18 mouse cellular contexts compared by ENCODE assay signal in the genomic region with DNA sequence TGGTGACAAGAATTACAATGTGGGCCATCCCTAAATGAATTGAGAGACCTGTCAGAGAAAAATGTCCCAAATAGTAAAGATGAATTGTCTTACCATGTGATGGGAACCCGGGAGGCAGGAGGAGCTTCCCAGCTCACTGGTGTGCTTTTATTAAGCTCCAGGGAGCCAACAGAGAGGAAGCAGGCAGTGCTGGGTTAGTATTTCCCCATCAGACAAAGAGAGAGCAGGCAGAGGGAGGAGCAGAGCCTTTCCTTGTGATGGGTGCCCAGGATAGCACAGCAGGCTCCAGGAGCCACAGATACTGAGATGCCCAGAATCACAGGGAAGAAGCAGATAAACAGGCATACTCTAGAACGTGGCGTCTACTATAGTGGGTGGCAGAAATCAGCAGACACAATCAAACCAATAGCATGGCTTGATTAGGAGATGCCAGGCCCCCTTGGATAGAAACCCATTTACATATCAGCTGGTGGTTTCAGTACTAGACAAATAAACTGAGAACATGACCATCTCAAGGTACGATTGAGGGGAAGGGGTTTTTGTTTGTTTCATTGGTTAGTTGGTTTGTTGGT.
DNase-seq lines count a peak whose midpoint lies in the region; ATAC-seq and TF ChIP-seq lines count a peak whose summit lies in the region.
"Had no signal": no experiment of that assay in that cellular context is flagged by ENCODE, and none has a peak within 500 bp of the region (broad histone marks: within the 10 kb centered on the region; RNA-seq: fewer than 3 reads in every experiment).

No protein-coding gene starts in this region.

- peak overlapping the region; percentile 59 for H3K27ac ChIP-seq in gastrocnemius, adult 2 months
- peak overlapping the region; percentile 25 for H3K27ac ChIP-seq in liver, postnatal 0 days (ENCODE audit: low read depth)
- H3K27ac ChIP-seq: forebrain, embryonic 13.5 days; hindbrain, embryonic 10.5 days; intestine, embryonic 15.5 days; limb, embryonic 10.5 days; stomach, embryonic 15.5 days had no signal

- no peak for DNase-seq in gastrocnemius, adult 2 months
- no peak for DNase-seq in gastrocnemius, postnatal 4 days (ENCODE audit: low spot score in 2 of 2)
- DNase-seq in lung, adult 2 months: no peak
- no peak for DNase-seq in lung, postnatal 14 days
- peak; percentile 24 for DNase-seq in T-cell, adult 2 months (ENCODE audit: low spot score)
- DNase-seq in liver, postnatal 0 days: no peak
- no peak for DNase-seq in left cerebral cortex, postnatal 36 days (ENCODE audit: low spot score in 2 of 2)
- DNase-seq in left cerebral cortex, postnatal 10 days (ENCODE audit: extremely low spot score in 1 of 2, low spot score in 2 of 2): no peak
- DNase-seq: adrenal gland, postnatal 25 days; gastrocnemius, postnatal 10 days had no signal

- H3K4me2 ChIP-seq in liver, postnatal 0 days (ENCODE audit: low read depth, low read length): peak overlapping the region; percentile 7; the same call in 1 of the 2 replicates
- H3K4me2 ChIP-seq: forebrain, embryonic 13.5 days; heart, embryonic 11.5 days; intestine, embryonic 15.5 days; midbrain, embryonic 11.5 days; stomach, embryonic 15.5 days had no signal

- H3K9ac ChIP-seq in liver, postnatal 0 days (replicated peaks): no peak overlapping the region
- H3K9ac ChIP-seq: forebrain, embryonic 13.5 days; intestine, embryonic 15.5 days; stomach, embryonic 15.5 days had no signal

- TF ChIP-seq POLR2A in lung, adult 2 months (IDR thresholded peaks at IDR 0.05; ENCODE audit: borderline replicate concordance, extremely low read depth, low read depth, low read length): no peak

- no peaks in the 10 kb centered on the region for H3K9me3 ChIP-seq in liver, postnatal 0 days (ENCODE audit: low read length)
- H3K9me3 ChIP-seq: forebrain, embryonic 13.5 days; hindbrain, embryonic 10.5 days; intestine, embryonic 15.5 days; limb, embryonic 10.5 days; stomach, embryonic 15.5 days had no signal

- ATAC-seq in liver, postnatal 0 days: no peak
- ATAC-seq: forebrain, embryonic 13.5 days; intestine, embryonic 15.5 days had no signal

- peaks cover 2% of the 10 kb centered on the region; the same call in 1 of the 2 replicates for H3K4me1 ChIP-seq in lung, adult 2 months (ENCODE audit: control insufficient read depth, insufficient read depth, low read length)
- peaks cover 30% of the 10 kb centered on the region for H3K4me1 ChIP-seq in liver, postnatal 0 days (ENCODE audit: insufficient read depth)
- H3K4me1 ChIP-seq: forebrain, embryonic 13.5 days; limb, embryonic 10.5 days; stomach, embryonic 15.5 days had no signal

- WGBS in lung, adult 2 months: 60% methylated on average over 4 of the region's 4 CpGs
- 34% methylated on average over 4 of the region's 4 CpGs for WGBS in liver, postnatal 0 days (ENCODE audit: insufficient replicate concordance)

- H3K36me3 ChIP-seq in liver, postnatal 0 days (replicated peaks; ENCODE audit: insufficient read depth, low read length): peaks cover 3% of the 10 kb centered on the region; the same call in 1 of the 2 replicates
- H3K36me3 ChIP-seq: hindbrain, embryonic 10.5 days; intestine, embryonic 15.5 days; limb, embryonic 10.5 days; stomach, embryonic 15.5 days had no signal

- TF ChIP-seq EP300 in liver, postnatal 0 days (IDR thresholded peaks at IDR 0.05; ENCODE audit: low read depth): no peak

- intact Hi-C loops in gastrocnemius, adult 2 months (cut with DNase I): no loop called here
- intact Hi-C loops in left cerebral cortex, postnatal 36 days (cut with DNase I): no loop called here
- intact Hi-C loops in left cerebral cortex, postnatal 10 days (cut with DNase I): no loop called here

- H3K4me3 ChIP-seq in gastrocnemius, adult 2 months: peak overlapping the region; percentile 46
- peak overlapping the region; percentile 36 for H3K4me3 ChIP-seq in lung, adult 2 months (replicated peaks; ENCODE audit: extremely low read depth, low read depth, low read length)
- H3K4me3 ChIP-seq in liver, postnatal 0 days (ENCODE audit: low read depth, low read length): no peak overlapping the region
- H3K4me3 ChIP-seq: forebrain, embryonic 13.5 days; hindbrain, embryonic 10.5 days; intestine, embryonic 15.5 days; limb, embryonic 10.5 days; myocyte; stomach, embryonic 15.5 days had no signal

- no peaks in the 10 kb centered on the region for H3K27me3 ChIP-seq in liver, postnatal 0 days (ENCODE audit: insufficient read depth, low read length)
- H3K27me3 ChIP-seq: forebrain, embryonic 13.5 days; intestine, embryonic 15.5 days; stomach, embryonic 15.5 days had no signal

- no peak for TF ChIP-seq CTCF in gastrocnemius, adult 2 months (IDR thresholded peaks at IDR 0.05)
- TF ChIP-seq CTCF in lung, adult 2 months (IDR thresholded peaks at IDR 0.05; ENCODE audit: insufficient read depth, low read length): no peak
- TF ChIP-seq CTCF in liver, postnatal 0 days (IDR thresholded peaks at IDR 0.05; ENCODE audit: low read depth): no peak
